Mouse (Mus musculus) intestine, postnatal 0 days (tissue): Measurements from ENCODE around the gene Rapgef5. TPM values are rescaled to one million over a fixed set of nuclear protein-coding genes. Genes with fewer than 3 reads are reported as not detected.

ENCODE experiments used
- ATAC-seq: fragments of 200-750 bp; cut with Nextera tagmentation; 2 replicates; pipeline ENCODE4 v1.8.0; 2017; ENCODE audit warnings: mild to moderate bottlenecking, moderate TSS enrichment, moderate library complexity
- H3K27ac ChIP-seq: fragments of 300-500 bp; sonication (generic); 2 replicates; pipeline ENCODE4 v1.5.1; 2014; ENCODE audit warnings: mild to moderate bottlenecking, low read depth, low read length, moderate library complexity
- H3K27me3 ChIP-seq: fragments of 300-500 bp; sonication (generic); replicated peaks from 2 replicates; pipeline ENCODE4 v1.6.1; 2014; ENCODE audit warnings: low read length, mixed read lengths; ENCODE audit not compliant: control insufficient read depth, insufficient read depth
- H3K36me3 ChIP-seq: fragments of 300-500 bp; sonication (generic); 2 replicates; pipeline ENCODE4 v1.6.1; 2014; ENCODE audit warnings: mild to moderate bottlenecking, moderate library complexity; ENCODE audit not compliant: control insufficient read depth, insufficient read depth
- H3K4me1 ChIP-seq: fragments of 300-500 bp; sonication (generic); replicated peaks from 2 replicates; pipeline ENCODE4 v1.6.1; 2014; ENCODE audit warnings: antibody characterized with exemption, low read length, mixed read lengths; ENCODE audit not compliant: control insufficient read depth, insufficient read depth
- H3K4me2 ChIP-seq: fragments of 300-500 bp; sonication (generic); replicated peaks from 2 replicates; pipeline ENCODE4 v1.6.1; 2014; ENCODE audit warnings: low read depth, mild to moderate bottlenecking, moderate library complexity
- H3K4me3 ChIP-seq: fragments of 300-500 bp; sonication (generic); 2 replicates; pipeline ENCODE4 v1.5.1; 2014; ENCODE audit warnings: low read depth, low read length
- H3K9ac ChIP-seq: fragments of 300-500 bp; sonication (generic); 2 replicates; pipeline ENCODE4 v1.6.1; 2014; ENCODE audit warnings: mild to moderate bottlenecking, low read depth, low read length
- H3K9me3 ChIP-seq: fragments of 300-500 bp; sonication (generic); 2 replicates; pipeline ENCODE4 v1.6.1; 2016; ENCODE audit warnings: mixed run types; ENCODE audit not compliant: control insufficient read depth
- CTCF ChIP-seq: sonication (generic); IDR thresholded peaks from 2 replicates; pipeline ENCODE4 v1.5.1; 2016; ENCODE audit warnings: low read depth, mild to moderate bottlenecking, control low read depth, antibody characterized with exemption, moderate library complexity
- WGBS: fragments of 180-500 bp; shearing (Covaris S2); extraction: QIAGEN DNeasy Blood & Tissue Kit; methylation state at CpG from one replicate; pipeline ENCODE4 v1.1.7; 2014; 5-methylcytosine and 5-hydroxymethylcytosine counted together
- polyA plus RNA-seq: library from polyadenylated mRNA; unstranded; fragments of >200 nt; fragmentation: Nextera tagmentation; extraction: Ambion mirVana; gene quantifications from 2 replicates; pipeline ENCODE4 v1.2.1, GENCODE M21; 2015

Gene Rapgef5
- polyA plus RNA-seq, 1 experiment from 2014 or later = 3.7 TPM

- Histone ChIP-seq H3K36me3 (no peaks in the 10 kb centered on the region), H3K27ac (peak overlapping the region; percentile 62), H3K4me3 (peak overlapping the region; percentile 67), H3K27me3 (0 out of 2 replicates have a peak, but pooled peaks cover 5% of the 10 kb centered on the region), H3K4me1 (no peaks in the 10 kb centered on the region; the same call in 1 of the 2 replicates), H3K9ac (peak overlapping the region; percentile 53), H3K9me3 (no peaks in the 10 kb centered on the region), H3K4me2 (peak overlapping the region; percentile 96)
- ATAC-seq = peak; percentile 88
- under 1% methylated on average over 65 of the region's 66 CpGs for WGBS
- TF ChIP-seq CTCF = peak; percentile 28; the same call in 1 of the 2 replicates
Observed at GRCm38 (mm10) chr12:117534087-117534751, 17.9 kb downstream of the Rapgef5 start.

GRCm38 (mm10) chr12:117540352-117540751 is 24.1 kb downstream of the Rapgef5 start:
- no peak overlapping the region for H3K4me2 ChIP-seq
- H3K27me3 ChIP-seq = no peaks in the 10 kb centered on the region
- ATAC-seq = no peak
- no peak overlapping the region for H3K9ac ChIP-seq
- H3K36me3 ChIP-seq = no peaks in the 10 kb centered on the region
- 75% methylated on average over 2 of the region's 2 CpGs for WGBS
- H3K27ac ChIP-seq = no peak overlapping the region
- no peaks in the 10 kb centered on the region for H3K9me3 ChIP-seq
- no peaks in the 10 kb centered on the region for H3K4me1 ChIP-seq
- no peak for TF ChIP-seq CTCF
- H3K4me3 ChIP-seq = no peak overlapping the region

- Histone ChIP-seq H3K9me3 (no peaks in the 10 kb centered on the region), H3K9ac (no peak overlapping the region), H3K36me3 (no peaks in the 10 kb centered on the region), H3K27me3 (no peaks in the 10 kb centered on the region), H3K4me1 (no peaks in the 10 kb centered on the region), H3K4me2 (peak overlapping the region; percentile 40; the same call in 1 of the 2 replicates), H3K27ac (no peak overlapping the region; the same call in 1 of the 2 replicates), H3K4me3 (no peak overlapping the region)
- WGBS = 33% methylated on average over 6 of the region's 6 CpGs
- peak; percentile 88 for ATAC-seq
- TF ChIP-seq CTCF = no peak
Observed at GRCm38 (mm10) chr12:117545277-117545676, 29.0 kb downstream of the Rapgef5 start.

- no peak overlapping the region for H3K27ac ChIP-seq
Observed at GRCm38 (mm10) chr12:117553353-117553752, 37.1 kb downstream of the Rapgef5 start.

GRCm38 (mm10) chr12:117554612-117555063 is 38.4 kb downstream of the Rapgef5 start:
- H3K27me3 ChIP-seq = no peaks in the 10 kb centered on the region
- peak overlapping the region; percentile 25 for H3K4me2 ChIP-seq
- no peak overlapping the region for H3K4me3 ChIP-seq
- TF ChIP-seq CTCF = no peak
- H3K9ac ChIP-seq = no peak overlapping the region
- H3K36me3 ChIP-seq = no peaks in the 10 kb centered on the region
- ATAC-seq = peak; percentile 95
- H3K9me3 ChIP-seq = no peaks in the 10 kb centered on the region
- peak overlapping the region; percentile 61 for H3K27ac ChIP-seq
- H3K4me1 ChIP-seq = no peaks in the 10 kb centered on the region
- WGBS = 40% methylated on average over 1 of the region's 1 CpGs

More at GRCm38 (mm10) chr12:117553353-117553752, 37.1 kb downstream of the Rapgef5 start:
- WGBS = 80% methylated on average over 5 of the region's 5 CpGs
- Histone ChIP-seq H3K36me3 (no peaks in the 10 kb centered on the region), H3K9ac (no peak overlapping the region), H3K27me3 (no peaks in the 10 kb centered on the region), H3K4me1 (no peaks in the 10 kb centered on the region), H3K9me3 (no peaks in the 10 kb centered on the region), H3K4me3 (no peak overlapping the region), H3K4me2 (no peak overlapping the region)
- no peak for TF ChIP-seq CTCF
- no peak for ATAC-seq

- no peaks in the 10 kb centered on the region for H3K27me3 ChIP-seq
- no peak; the same call in 1 of the 2 replicates for ATAC-seq
- 58% methylated on average over 11 of the region's 11 CpGs for WGBS
- H3K36me3 ChIP-seq = no peaks in the 10 kb centered on the region
- H3K4me1 ChIP-seq = no peaks in the 10 kb centered on the region
- peak overlapping the region; percentile 4; the same call in 1 of the 2 replicates for H3K4me2 ChIP-seq
- H3K9me3 ChIP-seq = no peaks in the 10 kb centered on the region
- no peak for TF ChIP-seq CTCF
- H3K27ac ChIP-seq = no peak overlapping the region
- H3K9ac ChIP-seq = no peak overlapping the region
- H3K4me3 ChIP-seq = no peak overlapping the region
Observed at GRCm38 (mm10) chr12:117560450-117560849, 44.2 kb downstream of the Rapgef5 start.
